Mouse (Mus musculus) midbrain, embryonic 11.5 days (tissue): ENCODE results near the gene Itpr1. TPM values are rescaled to one million over a fixed set of nuclear protein-coding genes. Genes with fewer than 3 reads are reported as not detected.

Experiments
- microRNA-seq: library from miRNA; unstranded; fragments of <30 nt; microRNA quantifications from one replicate; pipeline ENCODE4, GENCODE M21; 2017
- polyA plus RNA-seq: library from polyadenylated mRNA; unstranded; fragments of >200 nt; fragmentation: Nextera tagmentation; extraction: Ambion mirVana; gene quantifications from 2 replicates; pipeline ENCODE4 v1.2.1, GENCODE M21; 2014

The Itpr1 gene
- polyA plus RNA-seq, 1 experiment from 2014 or later, result 5.2 TPM

Small RNA genes within 50 kb of the gene (microRNA-seq; reads per million reads assigned to microRNA genes)
- gene Mir7661, result not detected

Other genes starting within 250 kb of the Itpr1 start
- 9.1 and 9.8 TPM in 2 replicates for gene Setmar, start 148.1 kb upstream of the Itpr1 start, polyA plus RNA-seq
- 14.0 and 15.4 TPM in 2 replicates for gene Sumf1, start 27.5 kb upstream of the Itpr1 start, polyA plus RNA-seq